13 mouse cellular contexts compared by ENCODE assay signal in the genomic region with DNA sequence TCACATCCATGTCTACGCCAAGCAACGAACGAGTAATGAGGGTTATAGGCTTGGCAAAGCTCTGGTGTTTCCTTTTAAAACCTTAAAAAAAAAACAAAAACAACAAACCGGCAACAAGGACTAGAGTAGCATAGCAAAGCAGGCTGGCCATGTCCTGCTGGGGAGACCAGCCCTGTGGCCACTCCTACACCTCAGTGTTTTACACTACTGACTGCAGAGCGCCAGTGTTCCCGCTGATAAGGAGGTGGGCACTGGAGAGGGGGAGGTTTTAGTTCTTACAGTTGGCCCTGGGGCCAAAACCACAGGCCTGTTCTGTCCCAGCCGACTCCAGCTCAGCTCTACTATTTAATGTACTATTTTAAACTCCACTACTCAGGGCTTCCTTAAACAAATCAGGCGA. TPM values are rescaled to one million over a fixed set of nuclear protein-coding genes. Genes with fewer than 3 reads are reported as not detected.
DNase-seq lines count a peak whose midpoint lies in the region; ATAC-seq and TF ChIP-seq lines count a peak whose summit lies in the region.
"Had no signal": no experiment of that assay in that cellular context is flagged by ENCODE, and none has a peak within 500 bp of the region (broad histone marks: within the 10 kb centered on the region; RNA-seq: fewer than 3 reads in every experiment).

No protein-coding gene starts in this region.

- no peaks in the 10 kb centered on the region for H3K9me3 ChIP-seq in hindbrain, embryonic 15.5 days
- H3K9me3 ChIP-seq in hindbrain, embryonic 14.5 days (ENCODE audit: control insufficient read depth, low read length): no peaks in the 10 kb centered on the region
- no peaks in the 10 kb centered on the region for H3K9me3 ChIP-seq in G1E (replicated peaks)
- H3K9me3 ChIP-seq in liver, embryonic 11.5 days (ENCODE audit: control insufficient read depth, low read length): no peaks in the 10 kb centered on the region

- no peak overlapping the region for H3K4me2 ChIP-seq in hindbrain, embryonic 15.5 days
- no peak overlapping the region for H3K4me2 ChIP-seq in hindbrain, embryonic 14.5 days (replicated peaks)
- peak overlapping the region; percentile 58 for H3K4me2 ChIP-seq in liver, embryonic 11.5 days

- WGBS in hindbrain, embryonic 15.5 days: 26% methylated on average over 8 of the region's 8 CpGs
- 28% methylated on average over 8 of the region's 8 CpGs for WGBS in hindbrain, embryonic 14.5 days
- 22% methylated on average over 8 of the region's 8 CpGs for WGBS in liver, embryonic 11.5 days

- ATAC-seq in hindbrain, embryonic 15.5 days (ENCODE audit: low FRiP score, low read depth): no peak
- no peak for ATAC-seq in hindbrain, embryonic 14.5 days (ENCODE audit: low FRiP score)
- ATAC-seq in G1E (ENCODE audit: extremely low read depth, insufficient number of reproducible peaks, low FRiP score, poor library complexity, severe bottlenecking): peak; percentile 84
- peak; percentile 90 for ATAC-seq in liver, embryonic 11.5 days (replicated peaks; ENCODE audit: low FRiP score)
- ATAC-seq: intestine, embryonic 16.5 days had no signal

- no peaks in the 10 kb centered on the region for H3K27me3 ChIP-seq in hindbrain, embryonic 15.5 days
- no peaks in the 10 kb centered on the region for H3K27me3 ChIP-seq in hindbrain, embryonic 14.5 days (ENCODE audit: control insufficient read depth, insufficient read depth, low read length)
- H3K27me3 ChIP-seq in G1E (ENCODE audit: insufficient read depth, low read length): no peaks in the 10 kb centered on the region
- H3K27me3 ChIP-seq in liver, embryonic 11.5 days (replicated peaks; ENCODE audit: control insufficient read depth, insufficient read depth, low read length): no peaks in the 10 kb centered on the region

- peaks cover 36% of the 10 kb centered on the region for H3K4me1 ChIP-seq in hindbrain, embryonic 15.5 days (replicated peaks)
- peaks cover 12% of the 10 kb centered on the region; the same call in 1 of the 2 replicates for H3K4me1 ChIP-seq in hindbrain, embryonic 14.5 days (replicated peaks; ENCODE audit: control insufficient read depth, insufficient read depth, low read length)
- H3K4me1 ChIP-seq in G1E (ENCODE audit: insufficient read depth, low read depth, low read length): peaks cover 94% of the 10 kb centered on the region
- peaks cover 50% of the 10 kb centered on the region for H3K4me1 ChIP-seq in liver, embryonic 11.5 days (replicated peaks; ENCODE audit: control insufficient read depth, insufficient read depth, low read length)

- TF ChIP-seq CTCF in G1E (IDR thresholded peaks at IDR 0.05; ENCODE audit: low read depth, low read length): no peak

- no peak for DNase-seq in hindbrain, embryonic 14.5 days (ENCODE audit: low spot score)
- peak; percentile 86 for DNase-seq in G1E (ENCODE audit: low spot score)
- DNase-seq in c-Kit-positive CD71-positive TER-119-positive erythroid progenitor cells, embryonic 14.5 days (ENCODE audit: low spot score): peak; percentile 56
- DNase-seq in liver, embryonic 11.5 days (ENCODE audit: low spot score): no peak
- no peak for DNase-seq in cerebellum, adult 11-12 months
- no peak for DNase-seq in right cerebral cortex, postnatal 36 days (ENCODE audit: low spot score in 2 of 2)
- DNase-seq in frontal cortex, postnatal 14 days (ENCODE audit: low spot score in 2 of 2): no peak
- DNase-seq: adrenal gland, postnatal 14 days; lung, adult 2 months had no signal

- no peak overlapping the region for H3K4me3 ChIP-seq in hindbrain, embryonic 15.5 days
- no peak overlapping the region for H3K4me3 ChIP-seq in hindbrain, embryonic 14.5 days (replicated peaks; ENCODE audit: low read length)
- H3K4me3 ChIP-seq in G1E (ENCODE audit: low read depth, low read length): no peak overlapping the region; the same call in 1 of the 2 replicates
- 0 out of 2 replicates have a peak overlapping the region, but pooled peaks have one; percentile 25 for H3K4me3 ChIP-seq in liver, embryonic 11.5 days (ENCODE audit: low read depth, low read length)

- H3K27ac ChIP-seq in hindbrain, embryonic 15.5 days (replicated peaks): peak overlapping the region; percentile 45; the same call in 1 of the 2 replicates
- H3K27ac ChIP-seq in hindbrain, embryonic 14.5 days: no peak overlapping the region
- peak overlapping the region; percentile 94 for H3K27ac ChIP-seq in liver, embryonic 11.5 days (ENCODE audit: low read depth, low read length)

- H3K36me3 ChIP-seq in hindbrain, embryonic 15.5 days: peaks cover 47% of the 10 kb centered on the region
- peaks cover 84% of the 10 kb centered on the region for H3K36me3 ChIP-seq in hindbrain, embryonic 14.5 days (replicated peaks; ENCODE audit: control insufficient read depth, insufficient read depth)
- peaks cover 53% of the 10 kb centered on the region for H3K36me3 ChIP-seq in G1E (replicated peaks)
- peaks cover 22% of the 10 kb centered on the region for H3K36me3 ChIP-seq in liver, embryonic 11.5 days (ENCODE audit: control insufficient read depth, insufficient read depth, low read length)

- no peak overlapping the region for H3K9ac ChIP-seq in hindbrain, embryonic 15.5 days
- no peak overlapping the region for H3K9ac ChIP-seq in hindbrain, embryonic 14.5 days
- H3K9ac ChIP-seq in liver, embryonic 11.5 days (ENCODE audit: low read depth, low read length): peak overlapping the region; percentile 55

RNA-seq across cellular contexts. Expression of a gene that starts 15.8 kb away (rescaled TPM):
- 266 and 286 TPM in 2 replicates for polyA plus RNA-seq in hindbrain, embryonic 15.5 days (2015; fragmentation: Nextera tagmentation; extraction: Ambion mirVana)
- polyA plus RNA-seq in hindbrain, embryonic 14.5 days (2014; fragmentation: Nextera tagmentation; extraction: Ambion mirVana): 290 and 308 TPM in 2 replicates
- 10.8 and 12.0 TPM in 2 replicates for total RNA-seq in G1E (2014; fragmentation: Nextera tagmentation)
- total RNA-seq in G1E (2017): 1.9 and 2.0 TPM in 2 replicates
- 0.45 and 0.94 TPM in 2 replicates for polyA plus RNA-seq in G1E (2012)
- polyA plus RNA-seq in liver, embryonic 11.5 days (2014; fragmentation: Nextera tagmentation; extraction: Ambion mirVana): 70.3 and 75.6 TPM in 2 replicates

RNA-seq across cellular contexts. Expression of a gene that starts 32.2 kb away (rescaled TPM):
- polyA plus RNA-seq in hindbrain, embryonic 15.5 days (2015; fragmentation: Nextera tagmentation; extraction: Ambion mirVana): 51.2 and 52.8 TPM in 2 replicates
- polyA plus RNA-seq in hindbrain, embryonic 14.5 days (2014; fragmentation: Nextera tagmentation; extraction: Ambion mirVana): 44.3 and 45.1 TPM in 2 replicates
- total RNA-seq in G1E (2014; fragmentation: Nextera tagmentation) (213 and 227 TPM in 2 replicates), G1E (2017) (101 and 104 TPM in 2 replicates)
- polyA plus RNA-seq in G1E (2012): 201 and 245 TPM in 2 replicates
- polyA plus RNA-seq in liver, embryonic 11.5 days (2014; fragmentation: Nextera tagmentation; extraction: Ambion mirVana): 37.5 and 46.1 TPM in 2 replicates

RNA-seq across cellular contexts. Expression of a gene that starts 33.0 kb away (rescaled TPM):
- polyA plus RNA-seq in hindbrain, embryonic 15.5 days (2015; fragmentation: Nextera tagmentation; extraction: Ambion mirVana): 35.8 and 36.2 TPM in 2 replicates
- 45.5 and 48.9 TPM in 2 replicates for polyA plus RNA-seq in hindbrain, embryonic 14.5 days (2014; fragmentation: Nextera tagmentation; extraction: Ambion mirVana)
- total RNA-seq in G1E (2014; fragmentation: Nextera tagmentation) (779 and 780 TPM in 2 replicates), G1E (2017) (554 and 576 TPM in 2 replicates)
- 737 and 869 TPM in 2 replicates for polyA plus RNA-seq in G1E (2012)
- 81.2 and 96.5 TPM in 2 replicates for polyA plus RNA-seq in liver, embryonic 11.5 days (2014; fragmentation: Nextera tagmentation; extraction: Ambion mirVana)

RNA-seq across cellular contexts. Expression of a gene that starts 46.0 kb away (rescaled TPM):
- not detected in 2 replicates for polyA plus RNA-seq in hindbrain, embryonic 15.5 days (2015; fragmentation: Nextera tagmentation; extraction: Ambion mirVana)
- not detected in 2 replicates for polyA plus RNA-seq in hindbrain, embryonic 14.5 days (2014; fragmentation: Nextera tagmentation; extraction: Ambion mirVana)
- not detected in 2 replicates for total RNA-seq in G1E (2014; fragmentation: Nextera tagmentation)
- not detected in 2 replicates for total RNA-seq in G1E (2017)
- not detected in 2 replicates for polyA plus RNA-seq in G1E (2012)
- not detected in 2 replicates for polyA plus RNA-seq in liver, embryonic 11.5 days (2014; fragmentation: Nextera tagmentation; extraction: Ambion mirVana)
- total RNA-seq: adrenal gland, postnatal 14 days; ES-E14 had no signal
- polyA plus RNA-seq: embryonic facial prominence, embryonic 11.5 days; intestine, embryonic 16.5 days; lung, adult 2 months had no signal

RNA-seq across cellular contexts. Expression of a gene that starts 51.0 kb away (rescaled TPM):
- 2.6 and 2.7 TPM in 2 replicates for polyA plus RNA-seq in hindbrain, embryonic 15.5 days (2015; fragmentation: Nextera tagmentation; extraction: Ambion mirVana)
- 2.6 and 3.0 TPM in 2 replicates for polyA plus RNA-seq in hindbrain, embryonic 14.5 days (2014; fragmentation: Nextera tagmentation; extraction: Ambion mirVana)
- total RNA-seq in G1E (2014; fragmentation: Nextera tagmentation) (not detected in 2 replicates), G1E (2017) (0.06 and 0.22 TPM in 2 replicates)
- not detected in 2 replicates for polyA plus RNA-seq in G1E (2012)
- 0.12 TPM in 1 of 2 replicates, not detected in the other for polyA plus RNA-seq in liver, embryonic 11.5 days (2014; fragmentation: Nextera tagmentation; extraction: Ambion mirVana)
- total RNA-seq: adrenal gland, postnatal 14 days; ES-E14 had no signal
- polyA plus RNA-seq: lung, adult 2 months had no signal

Comparison
In these comparisons a context has a peak if more than half of its experiments do, and no peak if none do; other contexts are left out.
1. ATAC-seq: peak in G1E (single experiment) and liver, embryonic 11.5 days (single experiment); none in hindbrain, embryonic 15.5 days (single experiment) and hindbrain, embryonic 14.5 days (single experiment).
2. DNase-seq: peak in G1E (single experiment) and c-Kit-positive CD71-positive TER-119-positive erythroid progenitor cells, embryonic 14.5 days (single experiment); none in hindbrain, embryonic 14.5 days (single experiment), liver, embryonic 11.5 days (single experiment), cerebellum, adult 11-12 months (single experiment), right cerebral cortex, postnatal 36 days (0 of 2) and frontal cortex, postnatal 14 days (0 of 2).
3. RNA of a gene that starts 15.8 kb away (polyA plus RNA-seq): 290 to 308 TPM in hindbrain, embryonic 14.5 days, 266 to 286 TPM in hindbrain, embryonic 15.5 days and 70.3 to 75.6 TPM in liver, embryonic 11.5 days; 0.45 to 0.94 TPM in G1E; every median in the first group is over 10 times any median in the second.